Mouse (Mus musculus) C2C12 (cell line): ENCODE data around the gene Lifr. TPM values are rescaled to one million over a fixed set of nuclear protein-coding genes. Genes with fewer than 3 reads are reported as not detected.

Source experiments
- H3K27me3 ChIP-seq: one replicate; pipeline ENCODE4 v1.6.1; 2011; ENCODE audit not compliant: control insufficient read depth, insufficient read depth, insufficient read length
- H3K36me3 ChIP-seq: one replicate; pipeline ENCODE4 v1.6.1; 2011; ENCODE audit not compliant: control insufficient read depth, insufficient read depth
- H3K4me3 ChIP-seq: one replicate; pipeline ENCODE4 v1.5.1; 2011; ENCODE audit warnings: mild to moderate bottlenecking, control low read depth; ENCODE audit not compliant: poor library complexity, insufficient read depth, severe bottlenecking
- H3K79me2 ChIP-seq: one replicate; pipeline ENCODE4 v1.6.1; 2011; ENCODE audit not compliant: control insufficient read depth, insufficient read depth
- H3K79me3 ChIP-seq: one replicate; pipeline ENCODE4 v1.6.1; 2011; ENCODE audit warnings: low read depth, control low read depth
- H3ac ChIP-seq: one replicate; pipeline ENCODE3; 2011; ENCODE audit warnings: low read depth; ENCODE audit not compliant: control insufficient read depth, insufficient read length
- CEBPB ChIP-seq: IDR thresholded peaks from one replicate; pipeline ENCODE4 v1.6.1; 2011; ENCODE audit warnings: low read depth, mild to moderate bottlenecking, control low read depth, moderate library complexity
- CTCF ChIP-seq: IDR thresholded peaks from one replicate; pipeline ENCODE4 v1.5.1; 2011; ENCODE audit not compliant: control insufficient read depth, insufficient read depth, insufficient read length
- FOSL1 ChIP-seq: IDR thresholded peaks from one replicate; pipeline ENCODE4 v1.8.0; 2011; ENCODE audit warnings: mild to moderate bottlenecking, low read length; ENCODE audit not compliant: poor library complexity, insufficient read depth, severe bottlenecking
- MAX ChIP-seq: IDR thresholded peaks from one replicate; pipeline ENCODE4 v1.6.1; 2011; ENCODE audit warnings: mild to moderate bottlenecking, control low read depth
- MYOD1 ChIP-seq: IDR thresholded peaks from one replicate; pipeline ENCODE4 v1.6.1; 2011; ENCODE audit warnings: low read depth; ENCODE audit not compliant: control insufficient read depth, insufficient read length
- MYOG ChIP-seq: IDR thresholded peaks from one replicate; pipeline ENCODE4 v1.6.1; 2011; ENCODE audit not compliant: control insufficient read depth, insufficient read length; ENCODE audit errors: extremely low read depth
- USF1 ChIP-seq: IDR thresholded peaks from one replicate; pipeline ENCODE4 v1.6.1; 2011; ENCODE audit warnings: low read depth, mild to moderate bottlenecking, control low read depth, moderate library complexity
- polyA plus RNA-seq: library from polyadenylated mRNA; unstranded; fragments of >200 nt; fragmentation: generic; extraction: Trizol; gene quantifications from one replicate; pipeline ENCODE4 v1.2.1, GENCODE M21; 2012; ENCODE audit warnings: missing spikeins

The Lifr gene
- polyA plus RNA-seq, 1 experiment = 15.2 TPM

GRCm38 (mm10) chr15:7064992-7065523, 25.4 kb upstream of the Lifr start:
- Histone ChIP-seq H3K27me3 (no peaks in the 10 kb centered on the region), H3K36me3 (no peaks in the 10 kb centered on the region), H3ac (no peak overlapping the region), H3K79me3 (no peaks in the 10 kb centered on the region), H3K79me2 (no peaks in the 10 kb centered on the region), H3K4me3 (no peak overlapping the region)
- TF ChIP-seq USF1 = no peak
- TF ChIP-seq FOSL1 = no peak
- no peak for TF ChIP-seq MAX
- no peak for TF ChIP-seq CEBPB
- no peak for TF ChIP-seq CTCF
- TF ChIP-seq MYOG = no peak
- no peak for TF ChIP-seq MYOD1

- TF ChIP-seq MAX (no peak), MYOG (no peak), FOSL1 (no peak), MYOD1 (no peak), CTCF (no peak), CEBPB (no peak), USF1 (no peak)
- no peaks in the 10 kb centered on the region for H3K36me3 ChIP-seq
Observed at GRCm38 (mm10) chr15:7065624-7066023, 24.8 kb upstream of the Lifr start.

GRCm38 (mm10) chr15:7066752-7067151, 23.7 kb upstream of the Lifr start:
- H3K27me3 ChIP-seq = no peaks in the 10 kb centered on the region
- no peak overlapping the region for H3ac ChIP-seq

More at GRCm38 (mm10) chr15:7065624-7066023, 24.8 kb upstream of the Lifr start:
- no peak overlapping the region for H3ac ChIP-seq
- no peak overlapping the region for H3K4me3 ChIP-seq
- H3K79me2 ChIP-seq = no peaks in the 10 kb centered on the region
- no peaks in the 10 kb centered on the region for H3K79me3 ChIP-seq
- H3K27me3 ChIP-seq = no peaks in the 10 kb centered on the region

GRCm38 (mm10) chr15:7069374-7069773, 21.0 kb upstream of the Lifr start:
- no peak for TF ChIP-seq MYOG
- H3ac ChIP-seq = no peak overlapping the region
- no peaks in the 10 kb centered on the region for H3K27me3 ChIP-seq
- H3K36me3 ChIP-seq = no peaks in the 10 kb centered on the region
- no peak overlapping the region for H3K4me3 ChIP-seq
- H3K79me3 ChIP-seq = no peaks in the 10 kb centered on the region
- H3K79me2 ChIP-seq = no peaks in the 10 kb centered on the region

More at GRCm38 (mm10) chr15:7066752-7067151, 23.7 kb upstream of the Lifr start:
- Histone ChIP-seq H3K79me2 (no peaks in the 10 kb centered on the region), H3K4me3 (no peak overlapping the region), H3K79me3 (no peaks in the 10 kb centered on the region), H3K36me3 (no peaks in the 10 kb centered on the region)
- TF ChIP-seq CTCF = no peak
- no peak for TF ChIP-seq USF1
- TF ChIP-seq CEBPB = no peak
- TF ChIP-seq FOSL1 = no peak
- no peak for TF ChIP-seq MYOG
- no peak for TF ChIP-seq MYOD1
- no peak for TF ChIP-seq MAX

GRCm38 (mm10) chr15:7070199-7070794, 20.1 kb upstream of the Lifr start:
- no peak for TF ChIP-seq MYOD1
- no peak for TF ChIP-seq MAX
- no peak overlapping the region for H3ac ChIP-seq
- H3K27me3 ChIP-seq = no peaks in the 10 kb centered on the region
- H3K36me3 ChIP-seq = no peaks in the 10 kb centered on the region
- no peaks in the 10 kb centered on the region for H3K79me3 ChIP-seq
- H3K79me2 ChIP-seq = no peaks in the 10 kb centered on the region
- H3K4me3 ChIP-seq = no peak overlapping the region

GRCm38 (mm10) chr15:7073269-7073668, 17.1 kb upstream of the Lifr start:
- Histone ChIP-seq H3ac (no peak overlapping the region), H3K4me3 (no peak overlapping the region), H3K27me3 (no peaks in the 10 kb centered on the region), H3K36me3 (no peaks in the 10 kb centered on the region), H3K79me2 (no peaks in the 10 kb centered on the region), H3K79me3 (no peaks in the 10 kb centered on the region)
- no peak for TF ChIP-seq MAX
